Mouse (Mus musculus): ENCODE data around the gene 1700049E17Rik1. TPM values are rescaled to one million over a fixed set of nuclear protein-coding genes. Genes with fewer than 3 reads are reported as not detected.

Gene 1700049E17Rik1
- not detected for polyA plus RNA-seq (2014; fragmentation: Illumina TruSeq; extraction: RNeasy Lipid Tissue Mini Kit (QIAGEN cat#74804); ENCODE audit: insufficient read depth, low read depth, low replicate concordance)

GRCm38 (mm10) chr14:41924649-41925048, at the start of gene 1700049E17Rik1:
1700049E17Rik1 (plus strand) TSS chr14:41924949.

GRCm38 (mm10) chr14:41907190-41907589, 17.6 kb upstream of the 1700049E17Rik1 start, which contains the start of gene Gm7980:
Gm7980 (minus strand) TSS chr14:41907290.

GRCm38 (mm10) chr14:41943695-41944094, 18.9 kb downstream of the 1700049E17Rik1 start, which contains the start of gene 1700024B05Rik:
1700024B05Rik (plus strand) TSS chr14:41943995.

GRCm38 (mm10) chr14:41967827-41968226, 43.1 kb downstream of the 1700049E17Rik1 start, which contains the start of gene Gm6401:
Gm6401 (minus strand) TSS chr14:41967927.

Other genes starting within 250 kb of the 1700049E17Rik1 start
- gene Gm8068, start 223.1 kb upstream of the 1700049E17Rik1 start, polyA plus RNA-seq (2014; fragmentation: Illumina TruSeq; extraction: RNeasy Lipid Tissue Mini Kit (QIAGEN cat#74804); ENCODE audit: insufficient read depth, low read depth, low replicate concordance) = not detected
- gene Gm7929, start 174.3 kb upstream of the 1700049E17Rik1 start, polyA plus RNA-seq (2014; fragmentation: Illumina TruSeq; extraction: RNeasy Lipid Tissue Mini Kit (QIAGEN cat#74804); ENCODE audit: insufficient read depth, low read depth, low replicate concordance) = not detected
- gene Gm47189, start 152.5 kb upstream of the 1700049E17Rik1 start, polyA plus RNA-seq (2014; fragmentation: Illumina TruSeq; extraction: RNeasy Lipid Tissue Mini Kit (QIAGEN cat#74804); ENCODE audit: insufficient read depth, low read depth, low replicate concordance) = not detected
- not detected for gene Gm7980, start 17.7 kb upstream of the 1700049E17Rik1 start, polyA plus RNA-seq (2014; fragmentation: Illumina TruSeq; extraction: RNeasy Lipid Tissue Mini Kit (QIAGEN cat#74804); ENCODE audit: insufficient read depth, low read depth, low replicate concordance)
- gene 1700024B05Rik, start 19.0 kb downstream of the 1700049E17Rik1 start, polyA plus RNA-seq (2014; fragmentation: Illumina TruSeq; extraction: RNeasy Lipid Tissue Mini Kit (QIAGEN cat#74804); ENCODE audit: insufficient read depth, low read depth, low replicate concordance) = not detected
- not detected for gene Gm6401, start 43.0 kb downstream of the 1700049E17Rik1 start, polyA plus RNA-seq (2014; fragmentation: Illumina TruSeq; extraction: RNeasy Lipid Tissue Mini Kit (QIAGEN cat#74804); ENCODE audit: insufficient read depth, low read depth, low replicate concordance)
- gene Gm3543, start 58.4 kb downstream of the 1700049E17Rik1 start, polyA plus RNA-seq (2014; fragmentation: Illumina TruSeq; extraction: RNeasy Lipid Tissue Mini Kit (QIAGEN cat#74804); ENCODE audit: insufficient read depth, low read depth, low replicate concordance) = not detected
- not detected for gene Gm7951, start 192.4 kb downstream of the 1700049E17Rik1 start, polyA plus RNA-seq (2014; fragmentation: Illumina TruSeq; extraction: RNeasy Lipid Tissue Mini Kit (QIAGEN cat#74804); ENCODE audit: insufficient read depth, low read depth, low replicate concordance)
- not detected for gene Gm17027, start 237.7 kb downstream of the 1700049E17Rik1 start, polyA plus RNA-seq (2014; fragmentation: Illumina TruSeq; extraction: RNeasy Lipid Tissue Mini Kit (QIAGEN cat#74804); ENCODE audit: insufficient read depth, low read depth, low replicate concordance)